Mouse (Mus musculus) MEL-GATA-1-ER (cell line): ENCODE measurements around the gene Fam209.

Source experiments
- DNase-seq: peaks from one replicate; pipeline ENCODE4 v3.0.0-alpha.2; 2012; ENCODE audit warnings: low read depth; ENCODE audit errors: extremely low read depth

The Fam209 gene

GRCm38 (mm10) chr2:172477350-172477749, 5.0 kb downstream of the Fam209 start:
- no peak for DNase-seq

- DNase-seq = peak; percentile 32
Observed at GRCm38 (mm10) chr2:172477860-172478259, 5.5 kb downstream of the Fam209 start.

GRCm38 (mm10) chr2:172480296-172480695, 8.0 kb downstream of the Fam209 start:
- DNase-seq = no peak

GRCm38 (mm10) chr2:172481654-172482385, 9.5 kb downstream of the Fam209 start:
- DNase-seq = no peak

- no peak for DNase-seq
Observed at GRCm38 (mm10) chr2:172483766-172484413, 11.6 kb downstream of the Fam209 start.

- no peak for DNase-seq
Observed at GRCm38 (mm10) chr2:172484696-172485370, 12.5 kb downstream of the Fam209 start.

- no peak for DNase-seq
Observed at GRCm38 (mm10) chr2:172496736-172497345, 24.5 kb downstream of the Fam209 start.

- DNase-seq = no peak
Observed at GRCm38 (mm10) chr2:172498823-172499222, 26.5 kb downstream of the Fam209 start.

GRCm38 (mm10) chr2:172500752-172501316, 28.5 kb downstream of the Fam209 start:
- no peak for DNase-seq

- no peak for DNase-seq
Observed at GRCm38 (mm10) chr2:172501341-172501740, 29.0 kb downstream of the Fam209 start.

- no peak for DNase-seq
Observed at GRCm38 (mm10) chr2:172502168-172502567, 29.8 kb downstream of the Fam209 start.

- DNase-seq = no peak
Observed at GRCm38 (mm10) chr2:172506121-172506520, 33.8 kb downstream of the Fam209 start.

- DNase-seq = no peak
Observed at GRCm38 (mm10) chr2:172510056-172510712, 37.9 kb downstream of the Fam209 start.

GRCm38 (mm10) chr2:172510899-172511298, 38.6 kb downstream of the Fam209 start:
- DNase-seq = no peak

GRCm38 (mm10) chr2:172516407-172516992, 44.2 kb downstream of the Fam209 start:
- no peak for DNase-seq

GRCm38 (mm10) chr2:172520616-172521371, 48.5 kb downstream of the Fam209 start:
- DNase-seq = no peak

GRCm38 (mm10) chr2:172522528-172522927, 50.2 kb downstream of the Fam209 start:
- DNase-seq = no peak
